In the genomic region with DNA sequence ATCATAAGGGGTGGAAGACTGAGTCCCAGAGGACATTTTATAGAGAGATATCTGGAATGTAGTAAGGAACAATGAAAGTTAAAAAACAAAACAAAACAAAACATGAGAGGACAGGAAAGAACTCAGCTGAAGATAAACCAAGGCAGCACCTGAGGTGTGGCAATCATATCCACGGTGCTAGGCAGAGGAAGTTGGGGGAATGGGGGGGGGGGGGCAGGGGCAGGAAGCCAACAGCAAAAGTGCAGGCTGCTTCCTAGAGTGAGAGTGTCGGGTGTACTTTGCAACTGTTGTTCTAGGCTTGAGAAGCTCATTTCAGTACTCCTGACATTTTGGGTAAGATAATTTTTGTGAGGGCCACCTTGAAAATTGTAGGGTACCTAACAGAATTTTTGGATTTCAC, we compare ENCODE assay signal across 21 mouse cellular contexts.
DNase-seq lines count a peak whose midpoint lies in the region; TF ChIP-seq lines count a peak whose summit lies in the region.
"Had no signal": no experiment of that assay in that cellular context is flagged by ENCODE, and none has a peak within 500 bp of the region (broad histone marks: within the 10 kb centered on the region; RNA-seq: fewer than 3 reads in every experiment).

No protein-coding gene starts in this region.

- no peak overlapping the region for H3K4me3 ChIP-seq in thymus, adult 2 months (ENCODE audit: control insufficient read depth, insufficient read depth, low read length)
- H3K4me3 ChIP-seq in kidney, adult 2 months (ENCODE audit: insufficient read depth, low read depth, low read length), result no peak overlapping the region
- H3K4me3 ChIP-seq: embryonic facial prominence, embryonic 12.5 days; heart, embryonic 10.5 days; heart, embryonic 15.5 days; limb, embryonic 10.5 days; limb, embryonic 15.5 days; liver, embryonic 13.5 days had no signal

- WGBS in thymus, adult 2 months, result 0% methylated on average over 2 of the region's 2 CpGs
- WGBS in kidney, adult 2 months, result 24% methylated on average over 2 of the region's 2 CpGs

- DNase-seq in CD4-positive helper T cell, adult 2 months (ENCODE audit: low read depth, low spot score), result peak; percentile 35
- peak; percentile 6 for DNase-seq in induced T-regulatory cell, adult 2 months (ENCODE audit: low read depth)
- peak; percentile 19 for DNase-seq in thymus, adult 2 months
- peak; percentile 15 to 34 for DNase-seq in thymus, postnatal 36 days
- DNase-seq in kidney, adult 2 months, result no peak
- DNase-seq in layer of hippocampus, postnatal 14 days (ENCODE audit: low spot score in 2 of 2), result no peak
- no peak for DNase-seq in layer of hippocampus, adult 8-10 months (ENCODE audit: low spot score in 2 of 2)
- DNase-seq: adrenal gland, adult 8-10 months; cerebellum, adult 9-10 months; embryo, embryonic 11 days; gastrocnemius, postnatal 14 days; heart, adult 11 months; kidney, postnatal 25 days; liver, embryonic 13.5 days; lung, adult 18-20 months; lung, postnatal 4 days had no signal

- H3K27ac ChIP-seq in thymus, adult 2 months (ENCODE audit: control insufficient read depth, insufficient read depth, low read length), result peak overlapping the region; percentile 57; the same call in 1 of the 2 replicates
- no peak overlapping the region for H3K27ac ChIP-seq in kidney, adult 2 months (ENCODE audit: insufficient read depth, low read depth, low read length)
- H3K27ac ChIP-seq: embryonic facial prominence, embryonic 12.5 days; heart, embryonic 10.5 days; heart, embryonic 15.5 days; limb, embryonic 10.5 days; limb, embryonic 15.5 days; liver, embryonic 13.5 days had no signal

- no peaks in the 10 kb centered on the region for H3K36me3 ChIP-seq in thymus, adult 2 months (ENCODE audit: control insufficient read depth, insufficient read depth, low read length)
- H3K36me3 ChIP-seq in kidney, adult 2 months (ENCODE audit: control insufficient read depth, insufficient read depth, low read length), result no peaks in the 10 kb centered on the region
- H3K36me3 ChIP-seq: embryonic facial prominence, embryonic 12.5 days; heart, embryonic 10.5 days; heart, embryonic 15.5 days; limb, embryonic 10.5 days; limb, embryonic 15.5 days; liver, embryonic 13.5 days had no signal

- TF ChIP-seq POLR2A in thymus, adult 2 months (IDR thresholded peaks at IDR 0.05; ENCODE audit: control insufficient read depth, extremely low read depth, insufficient read depth, low read length, poor library complexity), result no peak
- TF ChIP-seq POLR2A in kidney, adult 2 months (IDR thresholded peaks at IDR 0.05; ENCODE audit: low read depth, low read length), result no peak

- H3K27me3 ChIP-seq in thymus, adult 2 months (ENCODE audit: control insufficient read depth, insufficient read depth, low read length), result no peaks in the 10 kb centered on the region
- H3K27me3 ChIP-seq in kidney, adult 2 months (replicated peaks; ENCODE audit: control insufficient read depth, insufficient read depth, low read length), result no peaks in the 10 kb centered on the region; the same call in 1 of the 2 replicates
- H3K27me3 ChIP-seq: embryonic facial prominence, embryonic 12.5 days; heart, embryonic 15.5 days; limb, embryonic 15.5 days; liver, embryonic 13.5 days had no signal

- peaks cover 11% of the 10 kb centered on the region for H3K4me1 ChIP-seq in thymus, adult 2 months (replicated peaks; ENCODE audit: control insufficient read depth, insufficient read depth, low read length)
- no peaks in the 10 kb centered on the region for H3K4me1 ChIP-seq in kidney, adult 2 months (ENCODE audit: control insufficient read depth, insufficient read depth, low read length)
- H3K4me1 ChIP-seq: embryonic facial prominence, embryonic 12.5 days; heart, embryonic 10.5 days; heart, embryonic 15.5 days; limb, embryonic 10.5 days; limb, embryonic 15.5 days; liver, embryonic 13.5 days had no signal

- no peak for TF ChIP-seq CTCF in thymus, adult 2 months (IDR thresholded peaks at IDR 0.05; ENCODE audit: borderline replicate concordance, control insufficient read depth, extremely low read depth, insufficient read depth, low read length, poor library complexity)
- TF ChIP-seq CTCF in kidney, adult 2 months (conservative IDR thresholded peaks at IDR 0.05; ENCODE audit: insufficient read depth, insufficient read length, low read depth, low read length), result no peak

Comparison
In these comparisons a context has a peak if more than half of its experiments do, and no peak if none do; other contexts are left out.
1. DNase-seq: peak in CD4-positive helper T cell, adult 2 months (single experiment), induced T-regulatory cell, adult 2 months (single experiment), thymus, adult 2 months (single experiment) and thymus, postnatal 36 days (2 of 2); none in kidney, adult 2 months (single experiment), layer of hippocampus, postnatal 14 days (0 of 2) and layer of hippocampus, adult 8-10 months (0 of 2).